Mouse (Mus musculus) adrenal gland, postnatal 10 days (tissue): ENCODE measurements at regions not wholly inside any gene's neighbourhood (a gene's known extent, or its start where the extent isn't known, plus 50 kb on each side); places are given as distances from the start of the nearest gene placed in this dataset.

Experiments used
- DNase-seq: peaks from one replicate; pipeline ENCODE4 v3.0.0; 2021; ENCODE audit warnings: mixed read lengths

DNA sequence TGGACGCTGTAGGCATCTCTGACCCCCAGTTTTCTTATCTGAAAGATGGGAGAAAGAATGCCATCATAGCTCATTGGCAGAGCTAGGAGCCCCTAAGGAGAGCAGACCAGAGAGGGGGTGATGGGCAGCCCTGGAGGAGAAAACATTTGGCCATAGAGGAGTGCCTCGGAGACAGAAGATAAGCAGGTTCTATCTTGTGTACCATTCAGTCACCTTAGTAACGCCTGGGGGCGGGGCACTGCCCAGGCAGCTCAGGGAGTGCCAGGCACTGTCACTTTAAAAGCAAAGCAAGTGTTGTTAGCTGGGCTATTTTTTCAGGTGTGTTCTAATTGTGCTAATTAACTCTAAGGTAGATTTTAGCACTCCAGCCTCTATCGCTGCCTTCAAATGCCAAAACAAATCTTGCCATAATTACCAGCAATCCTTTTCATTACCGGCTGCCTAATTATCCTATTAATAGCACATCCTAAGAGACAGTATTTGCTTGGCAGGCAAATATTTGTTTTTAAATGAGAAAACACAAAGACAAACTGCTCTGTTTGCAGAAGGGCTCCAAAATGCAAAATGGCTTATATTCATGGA, 119.1 kb downstream of the Tle3 start:
- DNase-seq, result peak; percentile 12

DNA sequence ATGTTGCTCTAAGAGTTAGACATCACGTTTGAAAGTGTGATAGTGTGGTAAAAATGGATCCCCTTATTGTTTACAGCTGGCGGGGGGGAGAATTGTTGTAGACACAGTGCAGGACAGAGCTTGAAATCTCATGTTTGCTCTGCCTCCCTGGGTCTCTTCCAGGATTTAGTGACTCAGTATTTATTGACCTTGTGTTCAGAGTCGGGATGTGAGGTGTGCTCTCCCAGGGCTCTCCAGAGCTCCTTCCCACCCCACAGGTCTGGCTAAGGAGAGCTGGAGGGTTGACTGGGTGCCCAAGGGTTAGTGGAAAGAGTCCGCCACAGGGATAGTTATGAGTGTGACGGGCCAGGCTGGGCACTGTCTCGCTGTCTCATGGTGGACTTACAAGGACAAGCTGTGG, 117.8 kb downstream of the Tle3 start:
- peak; percentile 21 for DNase-seq

DNA sequence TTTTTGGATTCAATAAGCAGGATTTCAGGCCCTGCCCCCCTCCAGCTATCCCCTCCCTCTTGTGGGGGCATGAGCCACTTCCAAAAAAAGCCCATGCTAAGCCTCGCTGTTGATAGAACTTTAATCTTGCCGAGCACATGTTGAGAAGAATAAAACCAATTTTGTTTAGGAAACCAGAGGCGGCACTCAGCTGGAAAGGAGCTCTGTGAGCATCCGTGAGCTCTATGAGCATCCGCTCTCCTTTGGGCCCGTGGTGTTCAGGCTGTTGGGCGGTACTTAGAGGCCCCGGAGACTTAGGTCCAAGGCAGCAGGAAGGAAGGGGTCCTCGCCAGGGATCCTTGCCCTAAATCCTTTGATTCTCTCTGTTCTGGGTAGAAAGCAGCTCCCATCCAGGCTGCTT, 117.0 kb downstream of the Tle3 start:
- no peak for DNase-seq

- DNase-seq, result no peak
Measured at GRCm38 (mm10) chr9:61487824-61488223, 115.7 kb downstream of the Tle3 start.

DNA sequence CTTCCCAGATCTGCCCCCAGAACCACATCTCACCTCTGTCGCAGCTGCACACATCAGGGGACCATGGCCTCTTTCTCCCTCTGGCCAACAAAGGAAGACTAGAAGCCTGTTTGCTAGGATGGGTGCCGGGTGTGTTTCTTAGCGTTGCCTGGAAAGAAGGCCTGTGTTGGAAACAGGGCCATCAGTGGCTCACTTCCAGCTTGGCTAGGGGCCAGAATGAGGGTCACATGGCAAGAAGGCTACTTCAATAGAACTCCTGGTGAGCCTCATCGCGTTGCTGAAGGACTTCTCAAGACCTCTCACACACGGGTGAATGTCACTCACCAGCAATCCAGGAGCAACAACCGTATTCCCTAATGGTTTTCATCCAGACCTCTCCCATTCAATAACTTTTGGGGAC, 115.0 kb downstream of the Tle3 start:
- DNase-seq, result peak; percentile 22

GRCm38 (mm10) chr9:61484391-61484790, 112.2 kb downstream of the Tle3 start:
- DNase-seq, result peak; percentile 61

- DNase-seq, result no peak
Measured at GRCm38 (mm10) chr9:61479626-61480025, 107.5 kb downstream of the Tle3 start.

DNA sequence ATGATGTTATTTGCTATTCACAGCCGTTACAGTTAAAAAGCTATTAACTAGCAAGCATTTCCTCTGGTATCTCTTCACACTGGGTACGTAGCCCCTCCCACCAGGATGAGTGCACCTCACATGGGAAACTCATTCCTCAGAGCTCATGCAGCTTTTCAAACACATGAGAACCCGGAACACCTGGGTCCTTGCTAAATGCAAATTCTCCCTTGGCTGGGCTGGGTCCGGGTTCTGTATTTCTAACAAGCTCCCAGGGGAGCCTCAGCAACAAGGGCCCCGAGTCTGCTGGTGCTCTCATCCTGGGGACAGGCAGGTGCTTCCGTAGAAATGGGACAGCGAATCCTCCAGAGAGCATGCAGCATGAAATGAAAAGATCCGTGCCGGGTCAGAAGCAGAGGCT, 106.7 kb downstream of the Tle3 start:
- DNase-seq, result no peak

DNA sequence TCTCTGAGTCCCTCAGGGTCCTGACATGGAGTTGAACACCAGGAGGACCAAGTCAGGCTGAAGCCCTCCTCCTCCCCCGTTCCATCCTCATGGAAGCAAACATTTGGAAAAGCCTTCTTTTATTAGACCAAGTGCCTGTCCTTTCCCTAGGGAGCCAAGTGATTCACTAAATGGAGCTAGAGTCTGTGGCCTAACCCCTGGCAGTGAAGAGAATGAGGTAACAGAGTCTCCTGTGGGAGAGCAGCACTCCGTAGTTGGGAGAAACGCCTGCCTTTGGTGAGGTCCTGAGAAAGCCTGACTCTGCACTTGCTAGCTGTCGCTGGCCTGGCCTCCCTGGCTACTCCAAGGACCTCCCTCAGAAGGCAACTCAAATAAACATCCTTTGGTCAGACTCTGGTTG, 104.2 kb downstream of the Tle3 start:
- peak; percentile 41 for DNase-seq

DNA sequence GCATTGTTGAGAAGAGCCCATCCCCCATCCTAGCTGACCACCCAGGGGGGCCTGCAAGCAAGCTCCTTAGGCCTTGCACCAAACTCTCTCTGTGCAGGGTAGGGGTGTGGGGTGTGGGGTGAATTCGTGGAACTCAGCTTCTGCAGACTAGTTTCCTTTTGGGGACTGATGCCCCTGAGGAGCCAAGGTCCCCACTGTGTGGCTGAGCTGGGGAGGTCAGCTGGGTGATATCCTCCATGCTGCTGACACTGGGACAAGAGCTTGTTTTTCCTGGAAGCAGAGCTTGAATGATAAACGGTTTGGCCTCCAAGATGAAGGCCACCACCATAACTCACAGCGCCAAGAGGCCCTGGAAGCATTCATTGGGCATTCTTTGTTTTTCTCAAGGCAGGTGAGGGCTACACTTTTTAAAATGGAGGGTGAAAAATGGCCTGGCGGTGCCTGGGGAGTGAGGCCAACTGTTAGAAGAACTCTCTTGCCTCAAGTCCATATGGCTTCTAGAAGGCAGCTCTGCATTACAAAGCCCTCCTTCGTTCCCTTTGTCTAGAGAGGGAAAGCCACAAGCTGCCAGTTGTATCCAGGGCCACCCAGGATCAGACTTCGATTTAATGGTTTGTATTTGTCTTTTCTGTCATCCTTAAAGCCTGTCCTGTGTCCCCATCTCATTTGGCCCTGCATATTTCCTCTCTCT, 98.8 kb downstream of the Tle3 start:
- DNase-seq, result peak; percentile 63

- no peak for DNase-seq
Measured at GRCm38 (mm10) chr9:61468897-61469509, 96.8 kb downstream of the Tle3 start.

DNA sequence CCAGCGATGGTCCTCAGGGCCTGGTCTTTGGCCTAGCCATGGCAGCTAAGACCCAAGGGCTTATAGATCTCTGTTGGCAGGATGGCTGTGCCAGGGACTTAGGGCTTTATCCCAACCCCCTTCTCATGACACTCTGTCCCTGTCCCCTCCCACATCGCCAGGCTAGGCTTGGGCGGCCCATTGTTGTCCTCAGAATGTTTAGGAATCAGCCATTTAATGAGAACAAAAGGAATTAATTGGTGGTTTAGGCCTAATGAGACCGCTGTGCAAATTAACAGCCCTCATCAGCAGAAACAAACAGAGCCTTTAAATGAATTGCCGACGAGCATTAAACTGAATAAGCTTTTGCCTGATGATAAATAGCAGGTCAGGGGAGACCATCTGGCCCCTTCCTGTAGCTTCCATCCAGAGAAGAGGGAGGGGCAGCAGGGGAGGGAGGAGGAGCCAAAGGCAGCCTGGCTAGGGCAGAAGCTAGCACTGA, 96.2 kb downstream of the Tle3 start:
- no peak for DNase-seq
